Mouse (Mus musculus): Measurements from ENCODE around the gene RPS10-NUDT3. TPM values are rescaled to one million over a fixed set of nuclear protein-coding genes. Genes with fewer than 3 reads are reported as not detected.

RPS10-NUDT3 gene
- polyA plus RNA-seq, 1 experiment from 2014 or later = not detected

GRCm38 (mm10) chr17:27625455-27626251 is 9.4 kb downstream of the RPS10-NUDT3 start:
- no peak overlapping the region for H3K4me2 ChIP-seq (ENCODE audit: low read length)
- ATAC-seq (replicated peaks; ENCODE audit: low FRiP score, low read depth) (no peak), DNase-seq (ENCODE audit: low spot score) (no peak)
- no peak overlapping the region for H3K9ac ChIP-seq (ENCODE audit: low read depth, low read length)
- no peak for TF ChIP-seq CTCF (IDR thresholded peaks at IDR 0.05; ENCODE audit: low read depth)
- peaks cover 10% of the 10 kb centered on the region for H3K36me3 ChIP-seq (ENCODE audit: insufficient read depth, low read length)
- H3K9me3 ChIP-seq (replicated peaks; ENCODE audit: low read length) = no peaks in the 10 kb centered on the region
- no peak overlapping the region for H3K27ac ChIP-seq
- no peak overlapping the region for H3K4me3 ChIP-seq (replicated peaks; ENCODE audit: low read depth, low read length)
- H3K27me3 ChIP-seq (ENCODE audit: insufficient read depth, low read length) = no peaks in the 10 kb centered on the region
- WGBS = 59% methylated on average over 7 of the region's 7 CpGs
- H3K4me1 ChIP-seq (replicated peaks; ENCODE audit: insufficient read depth, low read length) = peaks cover 10% of the 10 kb centered on the region; the same call in 1 of the 2 replicates

- WGBS = 6% methylated on average over 86 of the region's 91 CpGs
- peak; percentile 91 for ATAC-seq (replicated peaks; ENCODE audit: low FRiP score, low read depth)
These were observed 11.4 kb downstream of the RPS10-NUDT3 start, which contains the start of gene Nudt3 for GRCm38 (mm10) chr17:27623360-27624326. TSS of gene Nudt3 (minus strand) at chr17:27623495.

GRCm38 (mm10) chr17:27622611-27623359 is 12.2 kb downstream of the RPS10-NUDT3 start:
- DNase-seq (ENCODE audit: low spot score) (peak; percentile 58), ATAC-seq (replicated peaks; ENCODE audit: low FRiP score, low read depth) (peak; percentile 55)
- H3K36me3 ChIP-seq (ENCODE audit: insufficient read depth, low read length) = 0 out of 2 replicates have a peak, but pooled peaks cover 4% of the 10 kb centered on the region
- H3K9ac ChIP-seq (ENCODE audit: low read depth, low read length) = peak overlapping the region; percentile 93
- peak overlapping the region; percentile 86 for H3K27ac ChIP-seq
- peak overlapping the region; percentile 79 for H3K4me2 ChIP-seq (ENCODE audit: low read length)
- H3K27me3 ChIP-seq (ENCODE audit: insufficient read depth, low read length) = no peaks in the 10 kb centered on the region
- peaks cover 11% of the 10 kb centered on the region; the same call in 1 of the 2 replicates for H3K4me1 ChIP-seq (replicated peaks; ENCODE audit: insufficient read depth, low read length)
- no peak for TF ChIP-seq CTCF (IDR thresholded peaks at IDR 0.05; ENCODE audit: low read depth)
- H3K4me3 ChIP-seq (replicated peaks; ENCODE audit: low read depth, low read length) = peak overlapping the region; percentile 86
- H3K9me3 ChIP-seq (replicated peaks; ENCODE audit: low read length) = no peaks in the 10 kb centered on the region
- under 1% methylated on average over 55 of the region's 80 CpGs for WGBS

More at GRCm38 (mm10) chr17:27623360-27624326, 11.4 kb downstream of the RPS10-NUDT3 start, which contains the start of gene Nudt3:
- Histone ChIP-seq H3K9me3 (replicated peaks; ENCODE audit: low read length) (no peaks in the 10 kb centered on the region), H3K4me3 (replicated peaks; ENCODE audit: low read depth, low read length) (peak within 1 kb of the TSS; percentile 86), H3K4me1 (replicated peaks; ENCODE audit: insufficient read depth, low read length) (peaks cover 11% of the 10 kb centered on the region; the same call in 1 of the 2 replicates), H3K9ac (ENCODE audit: low read depth, low read length) (peak within 1 kb of the TSS; percentile 93), H3K27ac (peak within 1 kb of the TSS; percentile 86), H3K27me3 (ENCODE audit: insufficient read depth, low read length) (no peaks in the 10 kb centered on the region), H3K4me2 (ENCODE audit: low read length) (peak within 1 kb of the TSS; percentile 79), H3K36me3 (ENCODE audit: insufficient read depth, low read length) (0 out of 2 replicates have a peak, but pooled peaks cover 4% of the 10 kb centered on the region)
- peak; percentile 93 for DNase-seq (ENCODE audit: low spot score)
- no peak for TF ChIP-seq CTCF (IDR thresholded peaks at IDR 0.05; ENCODE audit: low read depth)

- WGBS = 2% methylated on average over 23 of the region's 23 CpGs
- peak overlapping the region; percentile 79 for H3K4me2 ChIP-seq (ENCODE audit: low read length)
These were observed 13.1 kb downstream of the RPS10-NUDT3 start for GRCm38 (mm10) chr17:27621705-27622531.

GRCm38 (mm10) chr17:27621161-27621560 is 13.9 kb downstream of the RPS10-NUDT3 start:
- H3K4me2 ChIP-seq (ENCODE audit: low read length) = peak overlapping the region; percentile 79
- H3K27ac ChIP-seq = no peak overlapping the region
- H3K9ac ChIP-seq (ENCODE audit: low read depth, low read length) = no peak overlapping the region; the same call in 1 of the 2 replicates
- no peak for TF ChIP-seq CTCF (IDR thresholded peaks at IDR 0.05; ENCODE audit: low read depth)
- peaks cover 11% of the 10 kb centered on the region; the same call in 1 of the 2 replicates for H3K4me1 ChIP-seq (replicated peaks; ENCODE audit: insufficient read depth, low read length)
- no peaks in the 10 kb centered on the region for H3K27me3 ChIP-seq (ENCODE audit: insufficient read depth, low read length)
- WGBS = 44% methylated on average over 8 of the region's 8 CpGs
- no peak for DNase-seq (ENCODE audit: low spot score)
- ATAC-seq (replicated peaks; ENCODE audit: low FRiP score, low read depth) = no peak
- peak overlapping the region; percentile 86 for H3K4me3 ChIP-seq (replicated peaks; ENCODE audit: low read depth, low read length)
- H3K36me3 ChIP-seq (ENCODE audit: insufficient read depth, low read length) = 0 out of 2 replicates have a peak, but pooled peaks cover 4% of the 10 kb centered on the region
- no peaks in the 10 kb centered on the region for H3K9me3 ChIP-seq (replicated peaks; ENCODE audit: low read length)

More at GRCm38 (mm10) chr17:27621705-27622531, 13.1 kb downstream of the RPS10-NUDT3 start:
- DNase-seq (ENCODE audit: low spot score) (peak; percentile 53), ATAC-seq (replicated peaks; ENCODE audit: low FRiP score, low read depth) (no peak)
- H3K9me3 ChIP-seq (replicated peaks; ENCODE audit: low read length) = no peaks in the 10 kb centered on the region
- no peak for TF ChIP-seq CTCF (IDR thresholded peaks at IDR 0.05; ENCODE audit: low read depth)
- H3K27me3 ChIP-seq (ENCODE audit: insufficient read depth, low read length) = no peaks in the 10 kb centered on the region
- 0 out of 2 replicates have a peak, but pooled peaks cover 4% of the 10 kb centered on the region for H3K36me3 ChIP-seq (ENCODE audit: insufficient read depth, low read length)
- peak overlapping the region; percentile 86 for H3K4me3 ChIP-seq (replicated peaks; ENCODE audit: low read depth, low read length)
- peak overlapping the region; percentile 93 for H3K9ac ChIP-seq (ENCODE audit: low read depth, low read length)
- H3K4me1 ChIP-seq (replicated peaks; ENCODE audit: insufficient read depth, low read length) = peaks cover 11% of the 10 kb centered on the region; the same call in 1 of the 2 replicates
- H3K27ac ChIP-seq = no peak overlapping the region; the same call in 1 of the 2 replicates
